Mouse (Mus musculus) spleen, adult 2 months (tissue): ENCODE data around the gene Gm49369. TPM values are rescaled to one million over a fixed set of nuclear protein-coding genes. Genes with fewer than 3 reads are reported as not detected.

Experiments
- DNase-seq, 2 experiments: peaks; one replicate each; pipeline versions ENCODE4 v3.0.0 to v3.0.0-alpha.2; 2012 to 2021; ENCODE audit warnings: low spot score in 2 of 2, low read depth in 1 of 2
- H3K27ac ChIP-seq: fragments of 200-500 bp; 2 replicates; pipeline ENCODE4 v1.5.1; 2012; ENCODE audit warnings: low read length, inconsistent platforms; ENCODE audit not compliant: insufficient read depth
- H3K27me3 ChIP-seq: fragments of 200-500 bp; 2 replicates; pipeline ENCODE4 v1.6.1; 2012; ENCODE audit warnings: mild to moderate bottlenecking, moderate library complexity, low read length, inconsistent platforms; ENCODE audit not compliant: control insufficient read depth, insufficient read depth
- H3K36me3 ChIP-seq: fragments of 200-500 bp; 2 replicates; pipeline ENCODE4 v1.6.1; 2012; ENCODE audit warnings: mild to moderate bottlenecking, low read length, inconsistent platforms; ENCODE audit not compliant: control insufficient read depth, insufficient read depth
- H3K4me1 ChIP-seq: fragments of 200-500 bp; 2 replicates; pipeline ENCODE4 v1.6.1; 2011; ENCODE audit warnings: inconsistent platforms; ENCODE audit not compliant: control insufficient read depth, insufficient read depth, insufficient read length
- H3K4me3 ChIP-seq: fragments of 200-500 bp; 2 replicates; pipeline ENCODE4 v1.5.1; 2011; ENCODE audit warnings: mild to moderate bottlenecking, inconsistent platforms; ENCODE audit not compliant: insufficient read depth, insufficient read length; ENCODE audit errors: extremely low read depth
- CTCF ChIP-seq: fragments of 200-500 bp; IDR thresholded peaks from 2 replicates; pipeline ENCODE4 v1.5.1; 2011; ENCODE audit warnings: mild to moderate bottlenecking, inconsistent platforms; ENCODE audit not compliant: insufficient read depth, insufficient read length, insufficient replicate concordance; ENCODE audit errors: extremely low read depth
- POLR2A ChIP-seq: fragments of 200-500 bp; IDR thresholded peaks from 2 replicates; pipeline ENCODE4 v1.6.1; 2011; ENCODE audit warnings: low read depth, low read length, inconsistent platforms
- WGBS: fragments of 180-500 bp; shearing (Covaris S2); methylation state at CpG from one replicate; pipeline ENCODE4 v1.1.7; 2018; 5-methylcytosine and 5-hydroxymethylcytosine counted together
- polyA plus RNA-seq: library from polyadenylated mRNA; depleted of rRNA; stranded (reverse); fragments of >200 nt; gene quantifications from 2 replicates; pipeline ENCODE4 v1.2.3, GENCODE M21; 2012

Gene Gm49369
- polyA plus RNA-seq, 1 experiment = not detected

GRCm38 (mm10) chr7:142373641-142374412 lies 8.6 kb downstream of the Gm49369 start, which contains the start of gene Ifitm10:
TSS of gene Ifitm10 (minus strand) at chr7:142373753.
- peaks cover 4% of the 10 kb centered on the region; the same call in 1 of the 2 replicates for H3K4me1 ChIP-seq
- no peak for DNase-seq
- H3K27ac ChIP-seq = 0 out of 2 replicates have a peak within 1 kb of the TSS, but pooled peaks have one; percentile 37
- H3K36me3 ChIP-seq = peaks cover 23% of the 10 kb centered on the region
- H3K4me3 ChIP-seq = peak within 1 kb of the TSS; percentile 58; the same call in 1 of the 2 replicates
- H3K27me3 ChIP-seq = peaks cover 3% of the 10 kb centered on the region; the same call in 1 of the 2 replicates
- no peak for TF ChIP-seq POLR2A
- no peak for TF ChIP-seq CTCF
- WGBS = 86% methylated on average over 8 of the region's 8 CpGs

GRCm38 (mm10) chr7:142373039-142373438 lies 9.4 kb downstream of the Gm49369 start:
- no peak for TF ChIP-seq POLR2A
- TF ChIP-seq CTCF = no peak
- WGBS = 88% methylated on average over 5 of the region's 5 CpGs

GRCm38 (mm10) chr7:142371768-142372661 lies 10.5 kb downstream of the Gm49369 start:
- DNase-seq = no peak
- Histone ChIP-seq H3K4me1 (peaks cover 4% of the 10 kb centered on the region; the same call in 1 of the 2 replicates), H3K27me3 (peaks cover 3% of the 10 kb centered on the region; the same call in 1 of the 2 replicates), H3K36me3 (peaks cover 14% of the 10 kb centered on the region), H3K4me3 (peak overlapping the region; percentile 58), H3K27ac (peak overlapping the region; percentile 50)
- WGBS = 5% methylated on average over 63 of the region's 64 CpGs
- no peak for TF ChIP-seq CTCF
- no peak for TF ChIP-seq POLR2A

More at GRCm38 (mm10) chr7:142373039-142373438, 9.4 kb downstream of the Gm49369 start:
- peaks cover 3% of the 10 kb centered on the region; the same call in 1 of the 2 replicates for H3K27me3 ChIP-seq
- H3K36me3 ChIP-seq = peaks cover 17% of the 10 kb centered on the region
- no peak for DNase-seq
- H3K4me3 ChIP-seq = no peak overlapping the region
- H3K4me1 ChIP-seq = peaks cover 4% of the 10 kb centered on the region; the same call in 1 of the 2 replicates
- H3K27ac ChIP-seq = no peak overlapping the region

- peak overlapping the region; percentile 58 for H3K4me3 ChIP-seq
- peaks cover 10% of the 10 kb centered on the region for H3K36me3 ChIP-seq
- TF ChIP-seq POLR2A = no peak
- TF ChIP-seq CTCF = no peak
- WGBS = 46% methylated on average over 11 of the region's 11 CpGs
- H3K4me1 ChIP-seq = peaks cover 4% of the 10 kb centered on the region; the same call in 1 of the 2 replicates
- H3K27me3 ChIP-seq = peaks cover 3% of the 10 kb centered on the region; the same call in 1 of the 2 replicates
- peak overlapping the region; percentile 50 for H3K27ac ChIP-seq
- no peak for DNase-seq
Observed at GRCm38 (mm10) chr7:142371398-142371767, 11.1 kb downstream of the Gm49369 start.

- peaks cover 6% of the 10 kb centered on the region for H3K36me3 ChIP-seq
- H3K4me1 ChIP-seq = peaks cover 4% of the 10 kb centered on the region; the same call in 1 of the 2 replicates
- H3K27me3 ChIP-seq = peaks cover 3% of the 10 kb centered on the region; the same call in 1 of the 2 replicates
- H3K4me3 ChIP-seq = peak overlapping the region; percentile 58; the same call in 1 of the 2 replicates
- DNase-seq = no peak
- WGBS = 85% methylated on average over 18 of the region's 18 CpGs
- TF ChIP-seq POLR2A = no peak
- no peak for TF ChIP-seq CTCF
- H3K27ac ChIP-seq = no peak overlapping the region
Observed at GRCm38 (mm10) chr7:142370937-142371336, 11.5 kb downstream of the Gm49369 start.

- WGBS = 70% methylated on average over 6 of the region's 6 CpGs
- no peak for DNase-seq
- H3K4me3 ChIP-seq = no peak overlapping the region; the same call in 1 of the 2 replicates
- peaks cover 4% of the 10 kb centered on the region; the same call in 1 of the 2 replicates for H3K4me1 ChIP-seq
- peak overlapping the region; percentile 28; the same call in 1 of the 2 replicates for H3K27ac ChIP-seq
- H3K36me3 ChIP-seq = no peaks in the 10 kb centered on the region
- H3K27me3 ChIP-seq = peaks cover 3% of the 10 kb centered on the region; the same call in 1 of the 2 replicates
- TF ChIP-seq POLR2A (no peak), CTCF (no peak)
Observed at GRCm38 (mm10) chr7:142369820-142370219, 12.6 kb downstream of the Gm49369 start.
